In the genomic region with DNA sequence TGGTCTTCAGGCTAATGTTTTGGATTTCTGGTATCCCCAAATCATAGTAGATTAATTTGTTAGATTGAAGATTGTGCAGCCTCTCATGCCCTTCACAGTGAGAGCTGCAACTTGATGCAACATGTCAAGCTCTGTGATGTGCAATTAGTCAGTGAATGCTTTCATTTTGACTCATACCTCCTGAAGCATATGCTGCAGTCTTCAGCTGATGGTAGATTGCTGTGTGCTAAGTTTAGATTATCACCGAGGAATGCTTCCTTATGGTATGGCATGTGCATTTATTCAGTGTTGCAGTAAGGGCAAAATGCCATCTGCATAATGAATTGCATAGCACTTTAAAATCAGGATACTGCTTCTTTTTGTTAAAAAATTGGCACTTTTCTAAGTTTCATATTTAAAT, we compare ENCODE assay signal across 21 mouse cellular contexts.
DNase-seq lines count a peak whose midpoint lies in the region; ATAC-seq and TF ChIP-seq lines count a peak whose summit lies in the region.
"Had no signal": no experiment of that assay in that cellular context is flagged by ENCODE, and none has a peak within 500 bp of the region (broad histone marks: within the 10 kb centered on the region; RNA-seq: fewer than 3 reads in every experiment).

No protein-coding gene starts in this region.

- no peak overlapping the region for H3K4me3 ChIP-seq in C2C12 (ENCODE audit: insufficient read depth, poor library complexity, severe bottlenecking)
- no peak overlapping the region for H3K4me3 ChIP-seq in embryonic fibroblast, embryonic 13.5 days (ENCODE audit: insufficient read depth, low read length)
- H3K4me3 ChIP-seq in midbrain, embryonic 11.5 days (ENCODE audit: low read depth, low read length): no peak overlapping the region
- H3K4me3 ChIP-seq: erythroblast, embryonic 14.5 days; heart, adult 2 months; limb, embryonic 13.5 days; liver, embryonic 13.5 days; neural tube, embryonic 12.5 days had no signal

- H3K36me3 ChIP-seq in C2C12 (ENCODE audit: control insufficient read depth, insufficient read depth): no peaks in the 10 kb centered on the region
- H3K36me3 ChIP-seq in midbrain, embryonic 11.5 days (ENCODE audit: control insufficient read depth, insufficient read depth, low read length): no peaks in the 10 kb centered on the region
- H3K36me3 ChIP-seq: limb, embryonic 13.5 days; liver, embryonic 13.5 days; neural tube, embryonic 12.5 days had no signal

- H3ac ChIP-seq in C2C12 (ENCODE audit: control insufficient read depth, insufficient read length, low read depth): no peak overlapping the region

- DNase-seq in left cerebral cortex, adult 11 months (ENCODE audit: low spot score): peak; percentile 14
- DNase-seq in left cerebral cortex, adult 8-10 months (ENCODE audit: low spot score in 2 of 2): no peak
- DNase-seq in 416B (ENCODE audit: low read depth): peak; percentile 31
- no peak for DNase-seq in midbrain, embryonic 11.5 days (ENCODE audit: low spot score, missing footprints)
- DNase-seq in T-cell, adult 2 months (ENCODE audit: low spot score): no peak
- DNase-seq: adrenal gland, adult 8-10 months; cerebellum, adult 2 months; cerebellum, postnatal 36 days; gastrocnemius, postnatal 25 days; heart, adult 2 months; liver, embryonic 13.5 days; lung, embryonic 14.5 days; lung, postnatal 36 days; thymus, postnatal 36 days had no signal

- H3K4me1 ChIP-seq in embryonic fibroblast, embryonic 13.5 days (ENCODE audit: control insufficient read depth, insufficient read depth, low read length): peaks cover 9% of the 10 kb centered on the region
- no peaks in the 10 kb centered on the region for H3K4me1 ChIP-seq in midbrain, embryonic 11.5 days (ENCODE audit: control insufficient read depth, insufficient read depth, low read length)
- H3K4me1 ChIP-seq: limb, embryonic 13.5 days; liver, embryonic 13.5 days; neural tube, embryonic 12.5 days had no signal

- TF ChIP-seq CTCF in C2C12 (IDR thresholded peaks at IDR 0.05; ENCODE audit: control insufficient read depth, insufficient read depth, insufficient read length): no peak
- no peak for TF ChIP-seq CTCF in embryonic fibroblast, embryonic 13.5 days (IDR thresholded peaks at IDR 0.05; ENCODE audit: borderline replicate concordance, insufficient read depth, low read length)

- no peak overlapping the region for H3K4me2 ChIP-seq in midbrain, embryonic 11.5 days
- H3K4me2 ChIP-seq: limb, embryonic 13.5 days; liver, embryonic 13.5 days; lung, embryonic 14.5 days; neural tube, embryonic 12.5 days had no signal

- WGBS in midbrain, embryonic 11.5 days: 86% methylated on average over 1 of the region's 1 CpGs

- no peaks in the 10 kb centered on the region for H3K27me3 ChIP-seq in C2C12 (ENCODE audit: control insufficient read depth, insufficient read depth, insufficient read length)
- no peaks in the 10 kb centered on the region for H3K27me3 ChIP-seq in midbrain, embryonic 11.5 days (ENCODE audit: control insufficient read depth, insufficient read depth, low read length)
- H3K27me3 ChIP-seq: limb, embryonic 13.5 days; liver, embryonic 13.5 days; neural tube, embryonic 12.5 days had no signal

- H3K79me3 ChIP-seq in C2C12 (ENCODE audit: low read depth): no peaks in the 10 kb centered on the region

- ATAC-seq in midbrain, embryonic 11.5 days (ENCODE audit: low FRiP score): no peak
- ATAC-seq: hindbrain, postnatal 0 days; intestine, postnatal 0 days had no signal

- TF ChIP-seq POLR2A in embryonic fibroblast, embryonic 13.5 days (IDR thresholded peaks at IDR 0.05; ENCODE audit: low read depth, low read length): no peak

- H3K79me2 ChIP-seq in C2C12 (ENCODE audit: control insufficient read depth, insufficient read depth): no peaks in the 10 kb centered on the region

- H3K9me3 ChIP-seq in midbrain, embryonic 11.5 days (ENCODE audit: control insufficient read depth, low read length): no peaks in the 10 kb centered on the region
- H3K9me3 ChIP-seq: limb, embryonic 13.5 days; liver, embryonic 13.5 days; neural tube, embryonic 12.5 days had no signal

- H3K27ac ChIP-seq in embryonic fibroblast, embryonic 13.5 days (ENCODE audit: insufficient read depth, low read length): peak overlapping the region; percentile 84
- no peak overlapping the region for H3K27ac ChIP-seq in midbrain, embryonic 11.5 days (ENCODE audit: low read depth, low read length)
- H3K27ac ChIP-seq: heart, adult 2 months; hindbrain, postnatal 0 days; limb, embryonic 13.5 days; liver, embryonic 13.5 days; neural tube, embryonic 12.5 days had no signal

- H3K9ac ChIP-seq in midbrain, embryonic 11.5 days (ENCODE audit: low read length): no peak overlapping the region
- H3K9ac ChIP-seq: limb, embryonic 13.5 days; liver, embryonic 13.5 days; lung, embryonic 14.5 days; neural tube, embryonic 12.5 days had no signal

TF ChIP-seq in C2C12, 6 proteins besides CTCF, POLR2A, EP300 and RAD21:
- no peak for TF ChIP-seq MYOG (IDR thresholded peaks at IDR 0.05; ENCODE audit: control insufficient read depth, extremely low read depth, insufficient read length)
- no peak for TF ChIP-seq USF1 (IDR thresholded peaks at IDR 0.05; ENCODE audit: low read depth)
- peak; percentile 3 for TF ChIP-seq CEBPB (IDR thresholded peaks at IDR 0.05; ENCODE audit: low read depth)
- TF ChIP-seq MAX (IDR thresholded peaks at IDR 0.05): no peak

Comparison
In these comparisons a context has a peak if more than half of its experiments do, and no peak if none do; other contexts are left out.
1. DNase-seq: peak in left cerebral cortex, adult 11 months (single experiment) and 416B (single experiment); none in left cerebral cortex, adult 8-10 months (0 of 2), midbrain, embryonic 11.5 days (single experiment) and T-cell, adult 2 months (single experiment).